Mouse (Mus musculus) embryonic fibroblast, embryonic 13.5 days (primary cell): ENCODE measurements around the gene Parp6.

Source experiments
- CTCF ChIP-seq: IDR thresholded peaks from 2 replicates; pipeline ENCODE4 v1.5.1; 2011; ENCODE audit warnings: mild to moderate bottlenecking, control low read depth, low read length, moderate library complexity, borderline replicate concordance; ENCODE audit not compliant: insufficient read depth
- POLR2A ChIP-seq: IDR thresholded peaks from 2 replicates; pipeline ENCODE4 v1.6.1; 2011; ENCODE audit warnings: low read depth, mild to moderate bottlenecking, control low read depth, low read length, moderate library complexity

DNA sequence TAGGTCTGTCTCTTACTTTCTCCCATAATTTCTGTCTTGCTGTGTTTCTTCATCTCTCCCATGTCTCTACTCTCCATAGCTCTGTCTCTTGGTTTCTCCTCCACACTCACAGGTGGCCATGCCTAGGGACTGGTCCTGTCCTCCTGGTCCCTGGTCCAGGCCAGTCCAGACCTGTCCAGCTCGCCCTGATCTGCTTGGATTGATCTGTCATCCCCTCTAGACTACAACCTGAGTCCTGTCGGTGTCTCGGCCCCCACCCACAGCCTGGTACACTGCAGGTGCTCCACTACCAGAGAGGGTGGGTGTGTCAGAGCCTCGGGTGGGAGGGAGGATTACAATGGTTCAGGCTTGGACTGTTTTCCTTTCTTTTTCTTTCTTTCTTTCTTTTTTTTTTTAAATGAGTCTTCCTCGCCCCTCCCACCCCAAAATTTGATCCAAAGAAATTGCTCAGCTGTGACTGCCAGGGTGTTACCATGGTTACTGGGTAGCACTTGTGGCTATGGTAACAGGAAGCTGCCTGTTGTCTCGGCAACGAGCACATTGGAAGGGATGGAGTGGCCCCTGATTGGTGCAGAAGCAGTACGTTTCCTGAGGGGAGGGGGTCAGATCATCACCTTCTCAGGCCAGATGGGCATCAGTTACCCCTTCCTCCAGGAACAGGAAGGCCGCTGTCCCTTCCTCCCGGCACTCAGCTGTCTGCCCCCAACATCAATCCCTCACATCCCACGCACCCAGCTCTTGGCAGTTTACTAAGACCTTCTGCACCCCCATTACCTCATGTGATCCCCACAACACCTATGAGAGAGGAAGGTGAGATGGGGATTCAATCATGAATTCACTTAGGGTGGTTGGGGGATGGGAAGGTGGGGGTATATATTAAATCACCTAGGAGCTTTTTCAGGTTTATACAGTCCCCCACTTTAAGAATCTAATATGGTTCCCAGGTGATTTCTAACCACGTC lies 28.1 kb upstream of the Parp6 start:
- TF ChIP-seq CTCF (no peak), POLR2A (no peak)
